Mouse (Mus musculus): ENCODE measurements around the gene Rab44. TPM values are rescaled to one million over a fixed set of nuclear protein-coding genes. Genes with fewer than 3 reads are reported as not detected.
"Not testable (repeated sequence)": the region's sequence is repeated elsewhere in the genome, so short reads cannot be mapped to it uniquely, and the experiment has no call there.

Rab44 gene
- polyA plus RNA-seq (2014; fragmentation: Nextera tagmentation; extraction: Ambion mirVana) = not detected in 2 replicates

DNA sequence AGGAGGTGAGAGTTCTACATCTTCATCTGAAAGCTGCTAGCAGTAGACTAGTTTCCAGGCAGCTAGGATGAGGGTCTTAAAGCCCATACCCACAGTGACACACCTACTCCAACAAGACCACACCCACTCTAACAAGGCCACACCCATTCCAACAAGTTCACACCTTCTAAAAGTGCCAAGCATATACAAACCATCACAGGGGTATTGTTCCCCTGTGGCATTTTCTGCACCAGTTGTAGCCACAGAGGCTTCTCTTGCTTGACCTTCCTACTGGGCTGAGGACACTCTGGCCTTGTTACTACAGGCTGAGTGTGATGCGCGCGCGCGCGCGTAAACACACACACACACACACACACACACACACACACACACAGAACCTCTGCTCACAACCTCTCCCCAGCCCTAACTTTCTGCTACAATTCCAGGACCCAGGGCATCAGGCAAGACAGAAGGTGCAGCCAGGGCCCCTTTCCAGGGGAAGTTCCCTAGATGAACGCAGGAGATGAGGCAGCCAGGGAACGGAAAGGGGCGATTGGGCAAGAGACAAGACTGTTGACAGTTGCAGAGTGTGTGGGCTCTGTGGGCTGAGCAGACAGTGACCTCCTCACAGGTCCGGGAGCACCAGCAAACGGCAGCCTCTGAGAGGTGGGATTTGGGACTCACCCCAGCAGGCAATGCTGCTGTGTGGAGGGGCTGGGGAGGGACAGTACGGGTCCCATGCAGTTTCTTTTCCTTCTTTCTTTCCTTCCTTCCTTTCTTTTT is at the start of gene Rab44:
TSS of gene Rab44 (plus strand) at position 555 of the 762 bp plus-strand sequence.
- 95% methylated on average over 13 of the region's 13 CpGs for WGBS

DNA sequence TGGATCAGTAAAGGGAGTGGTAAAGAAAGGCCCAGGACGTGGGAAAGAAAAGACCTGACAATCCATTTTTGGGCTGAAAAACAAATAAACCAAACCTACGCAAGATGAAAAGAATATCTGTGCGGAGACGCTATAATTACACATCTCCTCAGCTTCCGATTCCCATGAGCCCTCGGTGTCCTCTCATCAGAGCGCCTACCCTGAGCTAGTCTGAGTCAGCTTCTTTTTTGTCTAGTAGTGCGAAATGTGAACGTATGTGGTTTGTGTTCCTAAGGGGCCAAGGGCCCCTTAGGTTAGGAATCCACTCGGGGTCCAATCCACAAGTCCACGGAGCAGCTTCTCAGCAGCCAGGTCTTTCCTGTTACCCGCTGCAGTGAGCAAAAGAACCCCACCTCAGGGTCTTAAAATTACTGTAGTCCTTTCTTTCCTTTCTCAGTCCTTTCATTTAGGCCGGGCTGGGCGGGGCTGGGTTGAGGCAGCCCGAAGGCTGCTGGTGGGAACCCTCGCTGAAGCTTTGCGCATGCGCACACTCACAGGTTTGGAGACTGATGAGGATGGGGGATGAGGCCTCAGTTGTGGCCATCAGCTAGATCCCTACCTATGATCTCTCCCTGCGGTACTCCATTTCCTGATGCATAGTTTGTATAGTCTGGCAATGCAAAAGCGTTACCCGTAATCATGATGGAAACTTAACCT is 48.6 kb upstream of the Rab44 start:
- Histone ChIP-seq H3K27me3 (ENCODE audit: control insufficient read depth, insufficient read depth, low read length) (no peaks in the 10 kb centered on the region), H3K27ac (no peak overlapping the region), H3K9me3 (ENCODE audit: control insufficient read depth, low read length) (no peaks in the 10 kb centered on the region), H3K4me3 (replicated peaks; ENCODE audit: low read length) (no peak overlapping the region), H3K9ac (no peak overlapping the region), H3K4me2 (replicated peaks) (no peak overlapping the region), H3K4me1 (replicated peaks; ENCODE audit: control insufficient read depth, insufficient read depth, low read length) (peaks cover 10% of the 10 kb centered on the region), H3K36me3 (replicated peaks; ENCODE audit: control insufficient read depth, insufficient read depth) (no peaks in the 10 kb centered on the region)
- DNase-seq (ENCODE audit: low spot score) = no peak
- 75% methylated on average over 21 of the region's 21 CpGs for WGBS
- no peak for ATAC-seq (ENCODE audit: low FRiP score)

More for the DNA sequence above, at the start of gene Rab44:
- no peak for DNase-seq (ENCODE audit: low spot score)
- Histone ChIP-seq H3K9ac (no peak within 1 kb of the TSS), H3K4me3 (replicated peaks; ENCODE audit: low read length) (no peak within 1 kb of the TSS), H3K9me3 (ENCODE audit: control insufficient read depth, low read length) (no peaks in the 10 kb centered on the region), H3K27ac (no peak within 1 kb of the TSS), H3K4me1 (replicated peaks; ENCODE audit: control insufficient read depth, insufficient read depth, low read length) (no peaks in the 10 kb centered on the region), H3K27me3 (ENCODE audit: control insufficient read depth, insufficient read depth, low read length) (no peaks in the 10 kb centered on the region), H3K4me2 (replicated peaks) (no peak within 1 kb of the TSS), H3K36me3 (replicated peaks; ENCODE audit: control insufficient read depth, insufficient read depth) (no peaks in the 10 kb centered on the region)
- ATAC-seq (ENCODE audit: low FRiP score) = no peak

DNA sequence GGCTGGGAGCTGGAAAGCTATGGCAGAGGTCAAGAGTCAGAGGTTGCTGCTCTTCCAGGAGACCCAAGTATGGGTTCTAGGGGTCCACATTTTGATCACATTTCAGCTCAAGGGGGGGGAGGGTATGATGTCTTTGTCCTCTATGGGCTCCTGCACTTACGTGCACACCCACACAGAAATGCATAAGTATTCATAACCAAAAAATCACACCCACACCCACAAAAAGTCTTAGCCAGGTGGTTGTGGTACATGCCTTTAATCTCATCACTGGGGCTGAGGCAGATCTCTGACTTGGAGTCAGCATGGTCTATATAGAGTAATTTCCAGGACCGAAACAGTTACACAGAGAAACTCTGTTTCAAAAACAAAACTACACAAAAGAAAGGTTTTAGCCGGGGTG is 48.0 kb upstream of the Rab44 start:
- no peaks in the 10 kb centered on the region for H3K36me3 ChIP-seq (replicated peaks; ENCODE audit: control insufficient read depth, insufficient read depth)
- ATAC-seq (ENCODE audit: low FRiP score) (no peak), DNase-seq (ENCODE audit: low spot score) (no peak)
- no peak overlapping the region for H3K4me2 ChIP-seq (replicated peaks)
- 97% methylated on average over 3 of the region's 3 CpGs for WGBS
- no peaks in the 10 kb centered on the region for H3K9me3 ChIP-seq (ENCODE audit: control insufficient read depth, low read length)
- peaks cover 10% of the 10 kb centered on the region for H3K4me1 ChIP-seq (replicated peaks; ENCODE audit: control insufficient read depth, insufficient read depth, low read length)
- H3K27me3 ChIP-seq (ENCODE audit: control insufficient read depth, insufficient read depth, low read length) = no peaks in the 10 kb centered on the region
- H3K9ac ChIP-seq = no peak overlapping the region
- no peak overlapping the region for H3K4me3 ChIP-seq (replicated peaks; ENCODE audit: low read length)
- no peak overlapping the region for H3K27ac ChIP-seq

DNA sequence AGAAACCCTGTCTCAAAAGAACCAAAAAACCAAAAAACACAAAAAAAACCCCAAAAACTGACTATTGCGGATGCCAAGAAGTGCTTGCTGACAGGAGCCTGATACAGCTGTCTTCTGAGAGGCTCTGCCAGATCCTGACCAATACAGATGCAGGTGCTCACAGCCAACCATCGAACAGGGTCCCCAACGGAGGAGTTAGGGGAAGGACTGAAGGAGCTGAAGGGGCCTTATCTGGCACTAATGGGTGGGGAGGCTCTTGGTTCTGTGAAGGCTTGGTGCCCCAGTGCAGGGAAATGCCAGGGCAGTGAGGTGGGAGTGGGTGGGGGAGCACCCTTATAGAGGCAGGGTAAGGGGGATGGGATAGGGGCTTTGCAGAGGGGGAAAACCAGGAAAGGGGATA is 46.5 kb upstream of the Rab44 start:
- WGBS = 85% methylated on average over 3 of the region's 3 CpGs
- not testable (repeated sequence) for H3K36me3 ChIP-seq (replicated peaks; ENCODE audit: control insufficient read depth, insufficient read depth); H3K4me3 ChIP-seq (replicated peaks; ENCODE audit: low read length); H3K27ac ChIP-seq; H3K27me3 ChIP-seq (ENCODE audit: control insufficient read depth, insufficient read depth, low read length); H3K4me1 ChIP-seq (replicated peaks; ENCODE audit: control insufficient read depth, insufficient read depth, low read length); H3K9ac ChIP-seq; H3K4me2 ChIP-seq (replicated peaks); H3K9me3 ChIP-seq (ENCODE audit: control insufficient read depth, low read length); ATAC-seq (ENCODE audit: low FRiP score); DNase-seq (ENCODE audit: low spot score)

DNA sequence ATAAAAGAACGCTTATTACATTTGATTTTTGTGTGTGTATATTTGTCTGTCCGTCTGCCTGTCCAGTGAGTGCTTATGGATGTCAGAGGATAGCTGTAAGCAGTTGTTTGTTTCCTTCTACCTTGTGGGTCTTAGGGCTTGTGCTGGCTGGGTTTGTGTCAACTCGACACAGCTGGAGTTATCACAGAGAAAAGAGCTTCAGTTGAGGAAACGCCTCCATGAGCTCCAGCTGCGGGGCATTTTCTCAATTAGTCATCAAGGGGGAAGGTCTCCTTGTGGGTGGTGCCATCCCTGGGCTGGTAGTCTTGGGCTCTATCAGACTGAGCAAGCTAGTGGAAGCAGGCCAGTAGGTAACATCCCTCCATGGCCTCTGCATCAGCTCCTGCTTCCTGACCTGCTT is 46.1 kb upstream of the Rab44 start:
- DNase-seq (ENCODE audit: low spot score) (no peak), ATAC-seq (ENCODE audit: low FRiP score) (no peak)
- no peak overlapping the region for H3K27ac ChIP-seq
- no peak overlapping the region for H3K9ac ChIP-seq
- H3K4me1 ChIP-seq (replicated peaks; ENCODE audit: control insufficient read depth, insufficient read depth, low read length) = peaks cover 3% of the 10 kb centered on the region; the same call in 1 of the 2 replicates
- no peaks in the 10 kb centered on the region for H3K9me3 ChIP-seq (ENCODE audit: control insufficient read depth, low read length)
- WGBS = 55% methylated on average over 5 of the region's 5 CpGs
- no peaks in the 10 kb centered on the region for H3K36me3 ChIP-seq (replicated peaks; ENCODE audit: control insufficient read depth, insufficient read depth)
- H3K27me3 ChIP-seq (ENCODE audit: control insufficient read depth, insufficient read depth, low read length) = no peaks in the 10 kb centered on the region
- no peak overlapping the region for H3K4me2 ChIP-seq (replicated peaks)
- H3K4me3 ChIP-seq (replicated peaks; ENCODE audit: low read length) = no peak overlapping the region

DNA sequence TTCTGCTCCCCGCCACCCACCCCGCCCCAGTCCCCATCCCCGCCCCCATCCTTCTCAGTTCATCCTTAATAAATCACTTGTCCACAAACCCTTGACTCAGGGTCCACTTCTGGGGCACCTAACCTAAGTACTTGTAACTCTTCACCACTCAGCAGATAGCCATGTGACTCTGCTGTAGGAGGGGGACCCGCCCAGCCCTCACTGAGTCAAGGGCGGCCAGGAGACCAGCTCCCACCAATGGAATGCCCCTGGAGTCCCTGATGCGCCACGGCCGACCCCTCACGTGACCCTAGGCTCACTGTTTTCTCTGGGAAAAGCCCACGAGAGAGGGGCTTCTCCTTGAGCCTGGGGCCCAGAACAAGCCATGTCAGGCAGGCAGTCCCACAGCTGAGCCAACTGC is 44.9 kb upstream of the Rab44 start:
- H3K9me3 ChIP-seq (ENCODE audit: control insufficient read depth, low read length) = no peaks in the 10 kb centered on the region
- ATAC-seq (ENCODE audit: low FRiP score) = no peak
- no peak overlapping the region for H3K4me2 ChIP-seq (replicated peaks)
- no peak overlapping the region for H3K9ac ChIP-seq
- 75% methylated on average over 10 of the region's 10 CpGs for WGBS
- H3K27me3 ChIP-seq (ENCODE audit: control insufficient read depth, insufficient read depth, low read length) = no peaks in the 10 kb centered on the region
- H3K4me1 ChIP-seq (replicated peaks; ENCODE audit: control insufficient read depth, insufficient read depth, low read length) = peaks cover 4% of the 10 kb centered on the region; the same call in 1 of the 2 replicates
- DNase-seq (ENCODE audit: low spot score) = no peak
- H3K36me3 ChIP-seq (replicated peaks; ENCODE audit: control insufficient read depth, insufficient read depth) = no peaks in the 10 kb centered on the region
- H3K27ac ChIP-seq = no peak overlapping the region
- H3K4me3 ChIP-seq (replicated peaks; ENCODE audit: low read length) = no peak overlapping the region

DNA sequence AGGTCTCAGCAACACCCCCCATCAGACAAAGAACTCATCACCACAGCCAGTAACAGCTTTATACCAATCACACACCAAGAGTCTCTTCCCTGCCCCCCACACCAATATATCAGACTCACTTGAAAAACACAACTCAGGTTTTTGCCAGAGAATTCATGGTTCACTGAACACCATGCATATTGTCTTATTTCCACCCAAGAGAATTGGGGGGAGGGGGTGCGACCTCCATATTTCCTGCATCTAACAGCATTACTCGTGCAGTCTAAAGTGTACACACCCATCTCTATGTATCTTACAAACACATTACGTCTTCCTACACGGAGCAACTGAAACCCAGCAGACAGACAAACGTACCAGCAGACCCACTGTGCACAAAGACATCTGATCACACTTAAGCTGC is 42.1 kb upstream of the Rab44 start:
- no peak overlapping the region for H3K4me2 ChIP-seq (replicated peaks)
- H3K4me3 ChIP-seq (replicated peaks; ENCODE audit: low read length) = no peak overlapping the region
- ATAC-seq (ENCODE audit: low FRiP score) (no peak), DNase-seq (ENCODE audit: low spot score) (no peak)
- peaks cover 4% of the 10 kb centered on the region; the same call in 1 of the 2 replicates for H3K4me1 ChIP-seq (replicated peaks; ENCODE audit: control insufficient read depth, insufficient read depth, low read length)
- WGBS = 77% methylated on average over 5 of the region's 5 CpGs
- H3K36me3 ChIP-seq (replicated peaks; ENCODE audit: control insufficient read depth, insufficient read depth) = no peaks in the 10 kb centered on the region
- no peaks in the 10 kb centered on the region for H3K27me3 ChIP-seq (ENCODE audit: control insufficient read depth, insufficient read depth, low read length)
- no peak overlapping the region for H3K9ac ChIP-seq
- H3K9me3 ChIP-seq (ENCODE audit: control insufficient read depth, low read length) = no peaks in the 10 kb centered on the region
- H3K27ac ChIP-seq = no peak overlapping the region

DNA sequence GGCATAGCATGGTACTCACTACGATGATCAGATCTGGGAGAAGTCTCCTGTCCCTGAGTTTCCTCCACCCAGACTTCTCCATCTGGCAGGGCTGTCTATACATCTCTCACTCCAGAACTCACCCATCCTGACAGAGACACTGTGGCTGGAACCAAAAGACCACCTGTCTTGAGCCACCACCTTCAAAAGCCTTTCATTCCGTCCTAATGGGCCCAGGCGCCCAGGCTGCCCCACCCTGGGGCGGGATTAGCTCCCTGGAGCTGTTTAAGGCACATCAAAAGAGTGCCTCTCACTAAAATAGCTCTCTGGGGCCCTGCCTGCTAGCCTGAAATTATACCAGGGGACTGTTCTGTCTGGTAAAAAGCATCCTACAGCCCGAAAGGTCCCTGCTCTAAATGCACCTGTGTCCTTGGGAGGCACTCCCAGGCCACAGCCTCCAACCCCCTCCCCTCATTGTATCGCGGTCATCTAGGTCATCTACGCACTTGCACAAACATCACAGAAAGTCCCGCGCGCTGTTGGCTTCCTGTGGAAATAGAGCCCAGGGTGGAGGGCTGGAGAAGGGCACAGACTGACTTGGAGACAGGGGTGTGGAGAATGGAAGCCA is 41.1 kb upstream of the Rab44 start:
- H3K4me1 ChIP-seq (replicated peaks; ENCODE audit: control insufficient read depth, insufficient read depth, low read length) = peaks cover 4% of the 10 kb centered on the region; the same call in 1 of the 2 replicates
- WGBS = 34% methylated on average over 11 of the region's 11 CpGs
- DNase-seq (ENCODE audit: low spot score) = no peak
- H3K36me3 ChIP-seq (replicated peaks; ENCODE audit: control insufficient read depth, insufficient read depth) = no peaks in the 10 kb centered on the region
- no peaks in the 10 kb centered on the region for H3K27me3 ChIP-seq (ENCODE audit: control insufficient read depth, insufficient read depth, low read length)
- ATAC-seq (ENCODE audit: low FRiP score) = no peak
- H3K9me3 ChIP-seq (ENCODE audit: control insufficient read depth, low read length) = no peaks in the 10 kb centered on the region
- H3K9ac ChIP-seq = no peak overlapping the region
- no peak overlapping the region for H3K4me3 ChIP-seq (replicated peaks; ENCODE audit: low read length)
- H3K4me2 ChIP-seq (replicated peaks) = no peak overlapping the region
- no peak overlapping the region for H3K27ac ChIP-seq

DNA sequence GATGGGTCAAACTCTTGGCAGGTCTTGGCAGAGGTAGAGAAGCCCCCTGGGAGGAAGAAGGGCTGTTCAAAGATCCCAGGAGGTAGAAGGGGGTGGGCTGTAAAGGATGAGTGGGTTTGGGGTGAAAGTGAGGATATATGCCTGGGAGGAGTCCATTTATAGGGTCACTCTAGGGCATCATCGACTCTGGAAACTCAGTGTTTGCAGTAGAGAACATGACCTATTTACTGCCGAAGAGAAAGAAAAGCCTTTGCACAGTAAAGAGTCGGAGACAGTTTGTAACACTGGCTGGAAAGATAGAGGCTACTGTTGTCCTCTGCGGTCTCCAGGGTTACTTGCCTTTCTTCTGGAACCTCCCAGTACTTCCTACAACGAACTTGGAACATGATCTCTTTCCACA is 40.6 kb upstream of the Rab44 start:
- Histone ChIP-seq H3K4me1 (replicated peaks; ENCODE audit: control insufficient read depth, insufficient read depth, low read length) (peaks cover 4% of the 10 kb centered on the region; the same call in 1 of the 2 replicates), H3K27ac (no peak overlapping the region), H3K9ac (no peak overlapping the region), H3K36me3 (replicated peaks; ENCODE audit: control insufficient read depth, insufficient read depth) (no peaks in the 10 kb centered on the region), H3K9me3 (ENCODE audit: control insufficient read depth, low read length) (no peaks in the 10 kb centered on the region), H3K4me2 (replicated peaks) (no peak overlapping the region), H3K27me3 (ENCODE audit: control insufficient read depth, insufficient read depth, low read length) (no peaks in the 10 kb centered on the region), H3K4me3 (replicated peaks; ENCODE audit: low read length) (no peak overlapping the region)
- 58% methylated on average over 5 of the region's 5 CpGs for WGBS
- DNase-seq (ENCODE audit: low spot score) (no peak), ATAC-seq (ENCODE audit: low FRiP score) (no peak)
